Comparison of ENCODE assay signal across 10 mouse cellular contexts in genomic region chr7:112528582-112529360, GRCm38 (mm10).
A peak's percentile ranks its signal among the peaks of the same experiment; 100 is the strongest.
DNase-seq lines count a peak whose midpoint lies in the region; ATAC-seq lines count a peak whose summit lies in the region.
"Had no signal": no experiment of that assay in that cellular context is flagged by ENCODE, and none has a peak within 500 bp of the region (broad histone marks: within the 10 kb centered on the region; RNA-seq: fewer than 3 reads in every experiment).

No protein-coding gene starts in this region.

- H3K4me3 ChIP-seq in hindbrain, embryonic 13.5 days: no peak overlapping the region
- no peak overlapping the region for H3K4me3 ChIP-seq in hindbrain, embryonic 16.5 days (ENCODE audit: low read length)
- no peak overlapping the region for H3K4me3 ChIP-seq in embryonic facial prominence, embryonic 13.5 days
- H3K4me3 ChIP-seq: megakaryocyte, embryonic 14.5 days had no signal

- ATAC-seq in hindbrain, embryonic 13.5 days (ENCODE audit: low FRiP score): no peak
- ATAC-seq in hindbrain, embryonic 16.5 days: no peak
- ATAC-seq in embryonic facial prominence, embryonic 13.5 days (ENCODE audit: insufficient number of reproducible peaks, insufficient read depth, low FRiP score, low TSS enrichment, low read depth): peak; percentile 83

- peak overlapping the region; percentile 55 for H3K27ac ChIP-seq in hindbrain, embryonic 13.5 days
- no peak overlapping the region for H3K27ac ChIP-seq in hindbrain, embryonic 16.5 days (ENCODE audit: low read depth, low read length)
- H3K27ac ChIP-seq in embryonic facial prominence, embryonic 13.5 days: peak overlapping the region; percentile 84

- 37% methylated on average over 6 of the region's 6 CpGs for WGBS in hindbrain, embryonic 13.5 days
- 35% methylated on average over 6 of the region's 6 CpGs for WGBS in hindbrain, embryonic 16.5 days
- 13% methylated on average over 6 of the region's 6 CpGs for WGBS in embryonic facial prominence, embryonic 13.5 days

- H3K9ac ChIP-seq in hindbrain, embryonic 13.5 days: no peak overlapping the region
- no peak overlapping the region for H3K9ac ChIP-seq in hindbrain, embryonic 16.5 days (ENCODE audit: low read depth, low read length)
- H3K9ac ChIP-seq in embryonic facial prominence, embryonic 13.5 days: no peak overlapping the region

- H3K27me3 ChIP-seq in hindbrain, embryonic 13.5 days: no peaks in the 10 kb centered on the region
- no peaks in the 10 kb centered on the region for H3K27me3 ChIP-seq in hindbrain, embryonic 16.5 days (replicated peaks; ENCODE audit: control insufficient read depth, insufficient read depth, low read length)
- H3K27me3 ChIP-seq in embryonic facial prominence, embryonic 13.5 days: no peaks in the 10 kb centered on the region
- H3K27me3 ChIP-seq: megakaryocyte, embryonic 14.5 days had no signal

- H3K4me1 ChIP-seq in hindbrain, embryonic 13.5 days (replicated peaks): peaks cover 17% of the 10 kb centered on the region; the same call in 1 of the 2 replicates
- no peaks in the 10 kb centered on the region; the same call in 1 of the 2 replicates for H3K4me1 ChIP-seq in hindbrain, embryonic 16.5 days (ENCODE audit: control insufficient read depth, insufficient read depth, low read depth, low read length)
- peaks cover 28% of the 10 kb centered on the region for H3K4me1 ChIP-seq in embryonic facial prominence, embryonic 13.5 days
- H3K4me1 ChIP-seq: megakaryocyte, embryonic 14.5 days had no signal

- H3K4me2 ChIP-seq in hindbrain, embryonic 13.5 days: no peak overlapping the region
- H3K4me2 ChIP-seq in hindbrain, embryonic 16.5 days (ENCODE audit: low read length): no peak overlapping the region
- H3K4me2 ChIP-seq in embryonic facial prominence, embryonic 13.5 days: no peak overlapping the region

- H3K36me3 ChIP-seq in hindbrain, embryonic 13.5 days: no peaks in the 10 kb centered on the region
- no peaks in the 10 kb centered on the region for H3K36me3 ChIP-seq in hindbrain, embryonic 16.5 days (ENCODE audit: control insufficient read depth, insufficient read depth, low read length)
- H3K36me3 ChIP-seq in embryonic facial prominence, embryonic 13.5 days: no peaks in the 10 kb centered on the region; the same call in 1 of the 2 replicates

- H3K9me3 ChIP-seq in hindbrain, embryonic 13.5 days: no peaks in the 10 kb centered on the region
- H3K9me3 ChIP-seq in hindbrain, embryonic 16.5 days (ENCODE audit: control insufficient read depth, low read length): no peaks in the 10 kb centered on the region
- no peaks in the 10 kb centered on the region for H3K9me3 ChIP-seq in embryonic facial prominence, embryonic 13.5 days

- peak; percentile 47 to 51 for DNase-seq in kidney, adult 8-10 months
- DNase-seq in lung, postnatal 4 days: peak; percentile 56 to 59
- DNase-seq in thymus, postnatal 25 days: no peak
- no peak for DNase-seq in layer of hippocampus, adult 9-11 months
- DNase-seq in thymus, postnatal 0 days (ENCODE audit: low spot score): no peak
- DNase-seq: cerebellum, adult 9-10 months had no signal

Comparison
In these comparisons a context has a peak if more than half of its experiments do, and no peak if none do; other contexts are left out.
1. DNase-seq: peak in kidney, adult 8-10 months (2 of 2) and lung, postnatal 4 days (2 of 2); none in thymus, postnatal 25 days (single experiment), layer of hippocampus, adult 9-11 months (single experiment) and thymus, postnatal 0 days (single experiment).